Mouse (Mus musculus): Measurements from ENCODE around the gene Ckap4. TPM values are rescaled to one million over a fixed set of nuclear protein-coding genes. Genes with fewer than 3 reads are reported as not detected.
"Not testable (repeated sequence)": the region's sequence is repeated elsewhere in the genome, so short reads cannot be mapped to it uniquely, and the experiment has no call there.

The Ckap4 gene
- polyA plus RNA-seq, 1 experiment from 2014 or later = 57.2 TPM

- WGBS = 88% methylated on average over 5 of the region's 5 CpGs
- Histone ChIP-seq H3K4me2 (no peak overlapping the region), H3K9me3 (replicated peaks) (no peaks in the 10 kb centered on the region), H3K4me1 (peaks cover 32% of the 10 kb centered on the region), H3K4me3 (replicated peaks) (no peak overlapping the region), H3K27ac (replicated peaks) (no peak overlapping the region), H3K27me3 (replicated peaks) (no peaks in the 10 kb centered on the region), H3K9ac (replicated peaks) (no peak overlapping the region), H3K36me3 (peaks cover 37% of the 10 kb centered on the region)
- no peak for ATAC-seq (ENCODE audit: low FRiP score)
Measured at GRCm38 (mm10) chr10:84527070-84527469, 6.8 kb downstream of the Ckap4 start.

- no peaks in the 10 kb centered on the region for H3K9me3 ChIP-seq (replicated peaks)
- no peak overlapping the region for H3K4me3 ChIP-seq (replicated peaks)
- peaks cover 37% of the 10 kb centered on the region for H3K36me3 ChIP-seq
- no peak overlapping the region for H3K4me2 ChIP-seq
- no peak for ATAC-seq (ENCODE audit: low FRiP score)
- no peaks in the 10 kb centered on the region for H3K27me3 ChIP-seq (replicated peaks)
- no peak overlapping the region for H3K27ac ChIP-seq (replicated peaks)
- peaks cover 26% of the 10 kb centered on the region for H3K4me1 ChIP-seq
- no peak overlapping the region for H3K9ac ChIP-seq (replicated peaks)
- 52% methylated on average over 10 of the region's 10 CpGs for WGBS
Measured at GRCm38 (mm10) chr10:84526488-84526887, 7.4 kb downstream of the Ckap4 start.

GRCm38 (mm10) chr10:84523682-84524081 is 10.2 kb downstream of the Ckap4 start:
- Histone ChIP-seq H3K4me1 (peaks cover 2% of the 10 kb centered on the region; the same call in 1 of the 2 replicates), H3K27ac (replicated peaks) (no peak overlapping the region), H3K27me3 (replicated peaks) (no peaks in the 10 kb centered on the region), H3K4me2 (no peak overlapping the region), H3K4me3 (replicated peaks) (no peak overlapping the region), H3K9ac (replicated peaks) (no peak overlapping the region), H3K36me3 (peaks cover 29% of the 10 kb centered on the region), H3K9me3 (replicated peaks) (no peaks in the 10 kb centered on the region)
- no peak for ATAC-seq (ENCODE audit: low FRiP score)
- 52% methylated on average over 10 of the region's 10 CpGs for WGBS

GRCm38 (mm10) chr10:84516414-84516927 is 17.4 kb downstream of the Ckap4 start:
- Histone ChIP-seq H3K9ac (replicated peaks) (no peak overlapping the region), H3K27me3 (replicated peaks) (no peaks in the 10 kb centered on the region), H3K9me3 (replicated peaks) (no peaks in the 10 kb centered on the region), H3K36me3 (no peaks in the 10 kb centered on the region), H3K4me2 (no peak overlapping the region), H3K4me1 (no peaks in the 10 kb centered on the region), H3K27ac (replicated peaks) (no peak overlapping the region), H3K4me3 (replicated peaks) (no peak overlapping the region)
- WGBS = 62% methylated on average over 11 of the region's 11 CpGs
- ATAC-seq (ENCODE audit: low FRiP score) = peak; percentile 36; the same call in 1 of the 2 replicates

GRCm38 (mm10) chr10:84515980-84516379 is 17.9 kb downstream of the Ckap4 start:
- peak; percentile 25; the same call in 1 of the 2 replicates for ATAC-seq (ENCODE audit: low FRiP score)
- H3K9ac ChIP-seq (replicated peaks); H3K27me3 ChIP-seq (replicated peaks); H3K36me3 ChIP-seq; H3K4me2 ChIP-seq; H3K4me3 ChIP-seq (replicated peaks); H3K9me3 ChIP-seq (replicated peaks); H3K27ac ChIP-seq (replicated peaks); H3K4me1 ChIP-seq: not testable (repeated sequence)
- WGBS = 69% methylated on average over 1 of the region's 1 CpGs

GRCm38 (mm10) chr10:84515512-84515950 is 18.3 kb downstream of the Ckap4 start:
- no peak overlapping the region for H3K4me2 ChIP-seq
- no peaks in the 10 kb centered on the region for H3K9me3 ChIP-seq (replicated peaks)
- no peak overlapping the region for H3K4me3 ChIP-seq (replicated peaks)
- no peaks in the 10 kb centered on the region for H3K27me3 ChIP-seq (replicated peaks)
- peak; percentile 83 for ATAC-seq (ENCODE audit: low FRiP score)
- 21% methylated on average over 3 of the region's 3 CpGs for WGBS
- no peak overlapping the region for H3K9ac ChIP-seq (replicated peaks)
- no peaks in the 10 kb centered on the region for H3K36me3 ChIP-seq
- no peak overlapping the region for H3K27ac ChIP-seq (replicated peaks)
- no peaks in the 10 kb centered on the region for H3K4me1 ChIP-seq

GRCm38 (mm10) chr10:84514038-84514578 is 19.8 kb downstream of the Ckap4 start:
- H3K4me2 ChIP-seq = no peak overlapping the region
- no peaks in the 10 kb centered on the region for H3K4me1 ChIP-seq
- H3K4me3 ChIP-seq (replicated peaks) = no peak overlapping the region
- WGBS = 53% methylated on average over 5 of the region's 5 CpGs
- H3K9ac ChIP-seq (replicated peaks) = no peak overlapping the region
- H3K9me3 ChIP-seq (replicated peaks) = no peaks in the 10 kb centered on the region
- H3K27me3 ChIP-seq (replicated peaks) = no peaks in the 10 kb centered on the region
- no peak overlapping the region for H3K27ac ChIP-seq (replicated peaks)
- ATAC-seq (ENCODE audit: low FRiP score) = no peak
- no peaks in the 10 kb centered on the region for H3K36me3 ChIP-seq

- no peaks in the 10 kb centered on the region for H3K4me1 ChIP-seq
- no peaks in the 10 kb centered on the region for H3K27me3 ChIP-seq (replicated peaks)
- no peaks in the 10 kb centered on the region for H3K36me3 ChIP-seq
- no peak overlapping the region for H3K4me3 ChIP-seq (replicated peaks)
- ATAC-seq (ENCODE audit: low FRiP score) = no peak
- H3K27ac ChIP-seq (replicated peaks) = no peak overlapping the region
- H3K4me2 ChIP-seq = no peak overlapping the region
- no peak overlapping the region for H3K9ac ChIP-seq (replicated peaks)
- H3K9me3 ChIP-seq (replicated peaks) = no peaks in the 10 kb centered on the region
Measured at GRCm38 (mm10) chr10:84512766-84513165, 21.1 kb downstream of the Ckap4 start.

GRCm38 (mm10) chr10:84508603-84509002 is 25.3 kb downstream of the Ckap4 start:
- H3K4me3 ChIP-seq (replicated peaks) = no peak overlapping the region

GRCm38 (mm10) chr10:84498867-84499266 is 35.0 kb downstream of the Ckap4 start:
- Histone ChIP-seq H3K27me3 (replicated peaks) (no peaks in the 10 kb centered on the region), H3K4me3 (replicated peaks) (no peak overlapping the region), H3K9me3 (replicated peaks) (no peaks in the 10 kb centered on the region), H3K36me3 (no peaks in the 10 kb centered on the region), H3K9ac (replicated peaks) (no peak overlapping the region), H3K4me1 (no peaks in the 10 kb centered on the region), H3K27ac (replicated peaks) (no peak overlapping the region), H3K4me2 (no peak overlapping the region)
- WGBS = 27% methylated on average over 2 of the region's 2 CpGs
- ATAC-seq (ENCODE audit: low FRiP score) = no peak

More at GRCm38 (mm10) chr10:84508603-84509002, 25.3 kb downstream of the Ckap4 start:
- WGBS = 94% methylated on average over 1 of the region's 1 CpGs
- ATAC-seq (ENCODE audit: low FRiP score) = no peak
- Histone ChIP-seq H3K4me2 (no peak overlapping the region), H3K4me1 (no peaks in the 10 kb centered on the region), H3K27me3 (replicated peaks) (no peaks in the 10 kb centered on the region), H3K27ac (replicated peaks) (no peak overlapping the region), H3K36me3 (no peaks in the 10 kb centered on the region), H3K9me3 (replicated peaks) (no peaks in the 10 kb centered on the region), H3K9ac (replicated peaks) (no peak overlapping the region)

GRCm38 (mm10) chr10:84496805-84497204 is 37.1 kb downstream of the Ckap4 start:
- Histone ChIP-seq H3K4me1 (no peaks in the 10 kb centered on the region), H3K9ac (replicated peaks) (no peak overlapping the region), H3K27ac (replicated peaks) (no peak overlapping the region), H3K4me2 (no peak overlapping the region), H3K36me3 (no peaks in the 10 kb centered on the region), H3K4me3 (replicated peaks) (no peak overlapping the region), H3K27me3 (replicated peaks) (no peaks in the 10 kb centered on the region), H3K9me3 (replicated peaks) (no peaks in the 10 kb centered on the region)
- 27% methylated on average over 2 of the region's 2 CpGs for WGBS
- no peak for ATAC-seq (ENCODE audit: low FRiP score)

GRCm38 (mm10) chr10:84494432-84494831 is 39.4 kb downstream of the Ckap4 start:
- Histone ChIP-seq H3K4me2 (no peak overlapping the region), H3K4me1 (no peaks in the 10 kb centered on the region), H3K4me3 (replicated peaks) (no peak overlapping the region), H3K36me3 (no peaks in the 10 kb centered on the region), H3K9me3 (replicated peaks) (no peaks in the 10 kb centered on the region), H3K9ac (replicated peaks) (no peak overlapping the region), H3K27ac (replicated peaks) (no peak overlapping the region), H3K27me3 (replicated peaks) (no peaks in the 10 kb centered on the region)
- no peak for ATAC-seq (ENCODE audit: low FRiP score)
- WGBS = 86% methylated on average over 7 of the region's 7 CpGs

Data from neural tube, embryonic 15.5 days (tissue).